Mouse (Mus musculus): ENCODE results near the gene Thsd7b. TPM values are rescaled to one million over a fixed set of nuclear protein-coding genes. Genes with fewer than 3 reads are reported as not detected.

The Thsd7b gene
- polyA plus RNA-seq, 2 experiments: 0.07 to 0.22 TPM

DNA sequence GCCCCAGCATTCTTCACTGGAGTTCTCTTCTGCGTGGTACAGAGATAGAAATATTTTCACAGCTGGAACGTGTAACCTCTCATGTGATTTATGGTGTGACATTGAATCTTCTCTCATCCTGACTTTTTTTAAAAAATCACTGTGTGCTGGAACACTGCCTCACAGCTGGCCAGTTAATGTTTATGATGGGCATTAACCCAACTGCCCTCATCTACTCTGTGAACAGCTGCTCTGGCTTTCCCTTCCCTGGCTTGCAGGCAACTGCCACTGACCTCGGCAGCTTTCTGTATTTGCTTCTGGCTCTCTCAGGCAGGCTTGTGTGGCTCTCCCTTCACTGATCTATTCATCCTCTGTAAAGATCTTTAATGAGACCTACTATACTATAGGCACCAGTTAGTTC lies 564.7 kb downstream of the Thsd7b start:
- no peaks in the 10 kb centered on the region for H3K9me3 ChIP-seq (ENCODE audit: control insufficient read depth, low read length)
- TF ChIP-seq EP300 (IDR thresholded peaks at IDR 0.05; ENCODE audit: low read depth): no peak
- no peak for TF ChIP-seq CTCF (IDR thresholded peaks at IDR 0.05; ENCODE audit: low read depth)
- H3K36me3 ChIP-seq (replicated peaks; ENCODE audit: control insufficient read depth, insufficient read depth, low read depth): no peaks in the 10 kb centered on the region
- H3K4me1 ChIP-seq (replicated peaks; ENCODE audit: control insufficient read depth in 2 of 2, insufficient read depth in 2 of 2, low read length in 1 of 2): no peaks in the 10 kb centered on the region
- H3K4me2 ChIP-seq (ENCODE audit: low read depth): no peak overlapping the region
- H3K27me3 ChIP-seq (ENCODE audit: control insufficient read depth, insufficient read depth, low read length): no peaks in the 10 kb centered on the region
- H3K9ac ChIP-seq (replicated peaks): no peak overlapping the region
- H3K4me3 ChIP-seq (ENCODE audit: insufficient read depth in 1 of 2, low read depth in 2 of 2, low read length in 2 of 2): no peak overlapping the region
- WGBS (ENCODE audit: insufficient replicate concordance): 33% methylated on average over 3 of the region's 3 CpGs
- DNase-seq (ENCODE audit: low read depth in 3 of 3, low spot score in 3 of 3): no peak
- no peak for ATAC-seq (ENCODE audit: insufficient read depth)
- no peak overlapping the region for H3K27ac ChIP-seq

DNA sequence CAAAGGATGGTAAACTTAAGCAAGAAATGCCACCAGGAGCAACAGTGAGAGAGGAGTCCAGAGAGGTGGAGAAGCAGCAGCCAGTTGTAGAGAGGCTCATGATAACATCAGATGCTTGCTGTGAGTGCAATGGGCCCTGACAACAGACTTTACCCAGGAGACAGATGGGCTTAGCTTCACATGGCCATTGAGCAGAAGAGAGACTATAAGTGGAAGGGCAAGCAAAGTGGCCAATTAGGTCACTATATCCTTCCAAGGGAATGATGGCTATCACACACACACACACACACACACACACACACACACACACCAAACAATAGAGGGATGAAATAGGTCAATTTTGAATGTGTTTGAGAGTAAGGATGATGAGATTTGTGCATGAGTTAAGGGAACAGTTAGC lies 565.4 kb downstream of the Thsd7b start:
- no peak for DNase-seq (ENCODE audit: low read depth in 3 of 3, low spot score in 3 of 3)
- Histone ChIP-seq H3K4me3 (ENCODE audit: insufficient read depth in 1 of 2, low read depth in 2 of 2, low read length in 2 of 2) (no peak overlapping the region), H3K4me1 (replicated peaks; ENCODE audit: control insufficient read depth in 2 of 2, insufficient read depth in 2 of 2, low read length in 1 of 2) (no peaks in the 10 kb centered on the region), H3K9ac (replicated peaks) (no peak overlapping the region), H3K27ac (no peak overlapping the region), H3K9me3 (ENCODE audit: control insufficient read depth, low read length) (no peaks in the 10 kb centered on the region), H3K36me3 (replicated peaks; ENCODE audit: control insufficient read depth, insufficient read depth, low read depth) (no peaks in the 10 kb centered on the region), H3K4me2 (ENCODE audit: low read depth) (no peak overlapping the region), H3K27me3 (ENCODE audit: control insufficient read depth, insufficient read depth, low read length) (no peaks in the 10 kb centered on the region)
- TF ChIP-seq CTCF (IDR thresholded peaks at IDR 0.05; ENCODE audit: low read depth) (no peak), EP300 (IDR thresholded peaks at IDR 0.05; ENCODE audit: low read depth) (no peak)
- ATAC-seq (ENCODE audit: insufficient read depth): no peak

DNA sequence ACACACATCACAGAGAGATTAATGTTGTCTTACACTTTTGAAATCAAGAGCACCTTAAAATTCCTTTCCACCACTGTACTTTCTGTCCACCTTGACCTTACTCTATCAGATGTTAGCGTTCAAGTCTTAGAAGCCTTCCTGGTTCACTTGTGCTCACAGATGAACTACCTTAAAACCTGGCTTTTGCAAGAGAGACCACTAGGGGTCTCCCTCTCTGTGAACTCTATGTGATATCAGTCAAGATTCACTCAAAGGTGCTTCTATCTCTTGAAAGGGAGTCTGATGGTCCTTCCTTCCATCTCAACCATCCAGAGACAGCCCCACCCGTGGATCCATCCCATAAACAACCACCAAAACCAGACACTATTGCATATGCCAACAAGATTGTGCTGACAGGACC lies 570.3 kb downstream of the Thsd7b start:
- Histone ChIP-seq H3K9ac (replicated peaks) (no peak overlapping the region), H3K27me3 (ENCODE audit: control insufficient read depth, insufficient read depth, low read length) (no peaks in the 10 kb centered on the region), H3K36me3 (replicated peaks; ENCODE audit: control insufficient read depth, insufficient read depth, low read depth) (no peaks in the 10 kb centered on the region), H3K4me1 (replicated peaks; ENCODE audit: control insufficient read depth in 2 of 2, insufficient read depth in 2 of 2, low read length in 1 of 2) (no peaks in the 10 kb centered on the region), H3K27ac (no peak overlapping the region), H3K4me3 (ENCODE audit: insufficient read depth in 1 of 2, low read depth in 2 of 2, low read length in 2 of 2) (no peak overlapping the region), H3K9me3 (ENCODE audit: control insufficient read depth, low read length) (no peaks in the 10 kb centered on the region), H3K4me2 (ENCODE audit: low read depth) (no peak overlapping the region)
- WGBS (ENCODE audit: insufficient replicate concordance): 24% methylated on average over 2 of the region's 2 CpGs
- ATAC-seq (ENCODE audit: insufficient read depth) (no peak), DNase-seq (ENCODE audit: low read depth in 3 of 3, low spot score in 3 of 3) (peak in 2 of 3 experiments; percentile 9 to 20)
- TF ChIP-seq CTCF (IDR thresholded peaks at IDR 0.05; ENCODE audit: low read depth): peak; percentile 43
- no peak for TF ChIP-seq EP300 (IDR thresholded peaks at IDR 0.05; ENCODE audit: low read depth)

DNA sequence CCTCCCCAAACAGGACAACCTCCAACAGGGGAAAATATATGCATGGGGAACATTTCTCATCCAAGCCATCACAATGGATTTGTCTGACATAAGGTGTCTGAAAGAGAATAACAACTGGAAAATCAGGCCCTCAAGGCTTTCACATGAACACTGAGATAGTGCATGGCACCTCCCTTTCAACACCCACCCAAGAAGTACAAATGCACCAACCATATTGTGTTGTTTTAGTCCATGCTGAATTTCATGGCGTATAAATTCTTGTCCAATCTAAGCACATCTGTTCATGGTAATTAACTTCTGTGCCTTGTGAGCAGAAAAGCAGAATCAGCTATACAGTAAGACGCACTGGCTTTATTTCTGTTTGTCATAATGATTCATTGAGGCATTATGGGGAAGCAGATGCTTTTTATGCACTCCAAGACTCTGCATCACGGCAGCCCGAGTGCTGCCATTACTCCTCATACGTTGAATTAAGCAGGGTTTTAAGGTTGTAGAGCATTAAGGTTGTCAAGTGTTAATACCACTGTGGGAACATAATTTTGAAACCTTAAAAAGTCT lies 577.0 kb downstream of the Thsd7b start:
- Histone ChIP-seq H3K9me3 (ENCODE audit: control insufficient read depth, low read length) (no peaks in the 10 kb centered on the region), H3K4me1 (replicated peaks; ENCODE audit: control insufficient read depth in 2 of 2, insufficient read depth in 2 of 2, low read length in 1 of 2) (no peaks in the 10 kb centered on the region), H3K4me3 (ENCODE audit: insufficient read depth in 1 of 2, low read depth in 2 of 2, low read length in 2 of 2) (no peak overlapping the region), H3K27me3 (ENCODE audit: control insufficient read depth, insufficient read depth, low read length) (no peaks in the 10 kb centered on the region), H3K4me2 (ENCODE audit: low read depth) (no peak overlapping the region), H3K27ac (no peak overlapping the region), H3K9ac (replicated peaks) (no peak overlapping the region), H3K36me3 (replicated peaks; ENCODE audit: control insufficient read depth, insufficient read depth, low read depth) (no peaks in the 10 kb centered on the region)
- TF ChIP-seq EP300 (IDR thresholded peaks at IDR 0.05; ENCODE audit: low read depth) (no peak), CTCF (IDR thresholded peaks at IDR 0.05; ENCODE audit: low read depth) (no peak)
- 63% methylated on average over 5 of the region's 5 CpGs for WGBS (ENCODE audit: insufficient replicate concordance)
- DNase-seq (ENCODE audit: low read depth in 3 of 3, low spot score in 3 of 3): no peak
- ATAC-seq (ENCODE audit: insufficient read depth): no peak

- Histone ChIP-seq H3K4me3 (ENCODE audit: insufficient read depth in 1 of 2, low read depth in 2 of 2, low read length in 2 of 2) (no peak overlapping the region), H3K27me3 (ENCODE audit: control insufficient read depth, insufficient read depth, low read length) (no peaks in the 10 kb centered on the region), H3K9ac (replicated peaks) (no peak overlapping the region), H3K9me3 (ENCODE audit: control insufficient read depth, low read length) (no peaks in the 10 kb centered on the region), H3K36me3 (replicated peaks; ENCODE audit: control insufficient read depth, insufficient read depth, low read depth) (no peaks in the 10 kb centered on the region), H3K27ac (no peak overlapping the region), H3K4me1 (replicated peaks; ENCODE audit: control insufficient read depth in 2 of 2, insufficient read depth in 2 of 2, low read length in 1 of 2) (no peaks in the 10 kb centered on the region), H3K4me2 (ENCODE audit: low read depth) (no peak overlapping the region)
- 54% methylated on average over 6 of the region's 6 CpGs for WGBS (ENCODE audit: insufficient replicate concordance)
- ATAC-seq (ENCODE audit: insufficient read depth) (no peak), DNase-seq (ENCODE audit: low read depth in 3 of 3, low spot score in 3 of 3) (no peak)
- TF ChIP-seq EP300 (IDR thresholded peaks at IDR 0.05; ENCODE audit: low read depth): no peak
- no peak for TF ChIP-seq CTCF (IDR thresholded peaks at IDR 0.05; ENCODE audit: low read depth)
Measured at GRCm38 (mm10) chr1:129867714-129868113, 594.6 kb downstream of the Thsd7b start.
